Mouse (Mus musculus): ENCODE data around the gene Abhd5.

DNA sequence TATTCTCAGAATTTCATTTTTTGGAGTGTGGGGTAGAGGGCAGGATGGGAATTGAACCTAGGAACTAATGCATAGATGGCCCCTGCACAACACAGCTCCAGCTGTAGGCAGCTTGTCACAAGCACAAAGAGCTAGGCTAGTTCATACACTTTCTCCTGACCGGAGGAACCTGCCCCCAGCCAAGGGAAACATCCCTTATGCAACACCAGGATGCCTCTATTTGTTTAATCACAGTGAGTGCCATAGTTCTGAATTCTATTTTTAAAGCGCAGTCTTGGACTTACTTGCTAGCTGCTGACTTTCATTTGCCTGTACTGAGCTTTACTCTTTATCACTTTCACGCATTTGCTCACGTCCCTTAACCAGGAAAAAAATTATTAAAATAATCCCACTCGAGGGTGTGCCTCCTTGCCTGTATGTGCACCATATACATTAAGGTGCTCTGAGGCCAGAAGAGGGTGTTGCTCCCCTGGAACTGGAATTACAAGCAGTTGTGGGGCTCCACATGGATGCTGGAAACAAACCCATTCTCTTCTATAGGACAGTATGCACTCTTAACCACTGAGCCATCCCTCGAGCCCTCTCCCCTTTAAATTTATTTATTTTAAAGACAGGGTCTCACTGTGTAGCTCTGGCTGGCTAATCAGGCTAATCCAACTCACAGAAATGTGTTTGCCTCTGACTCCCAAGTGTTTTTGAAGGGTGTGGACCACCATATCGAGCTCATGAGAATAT is 845 bp upstream of the Abhd5 start:
- TF ChIP-seq POLR2A (IDR thresholded peaks at IDR 0.05; ENCODE audit: borderline replicate concordance, insufficient read depth, low read length) = no peak
- no peak for TF ChIP-seq CTCF (IDR thresholded peaks at IDR 0.05; ENCODE audit: borderline replicate concordance, insufficient read depth, low read depth, low read length)

Data from cerebellum, adult 2 months (tissue).